Mouse (Mus musculus): Measurements from ENCODE around the gene Fam166b.

The Fam166b gene

GRCm38 (mm10) chr4:43401486-43401885 lies 27.4 kb downstream of the Fam166b start:
- no peak for DNase-seq

GRCm38 (mm10) chr4:43400976-43401375 lies 28.0 kb downstream of the Fam166b start:
- no peak for DNase-seq

DNA sequence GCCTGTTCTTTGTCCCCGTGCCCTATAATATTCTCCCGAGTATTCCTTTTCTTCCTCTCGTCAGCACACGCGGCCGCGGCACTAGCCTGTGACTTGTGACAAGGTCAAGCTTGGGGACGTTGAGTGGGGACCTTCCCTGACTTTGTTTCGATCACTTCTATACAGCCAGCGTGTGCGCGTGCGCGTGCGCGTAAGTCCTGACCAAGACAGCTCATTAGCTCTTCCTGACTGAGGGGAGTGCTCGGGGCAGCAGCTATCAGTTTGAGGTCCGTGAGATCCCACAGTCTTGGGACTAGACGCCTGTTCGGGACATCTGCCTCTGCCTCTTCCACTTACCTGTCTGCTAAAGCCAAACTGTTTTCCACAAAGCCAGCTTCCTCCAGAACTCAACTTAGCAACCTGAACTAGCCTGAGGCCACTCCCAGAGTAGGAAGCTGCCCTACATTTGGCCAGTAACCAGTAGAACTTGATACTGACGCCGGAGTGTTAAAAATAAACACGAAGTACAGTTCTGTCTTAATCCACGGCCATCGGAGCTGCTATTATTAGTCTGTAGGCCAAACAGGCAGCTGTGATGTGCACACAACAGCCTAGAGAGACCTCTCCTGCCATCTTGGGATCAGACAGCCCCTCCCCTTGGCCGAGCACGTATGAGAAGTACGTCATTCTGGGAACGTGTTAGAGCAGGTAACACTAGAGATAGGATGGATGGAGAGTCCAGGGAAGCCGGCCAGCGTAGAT lies 29.4 kb downstream of the Fam166b start:
- DNase-seq, result peak; percentile 50

GRCm38 (mm10) chr4:43398829-43399331 lies 30.1 kb downstream of the Fam166b start:
- DNase-seq, result peak; percentile 66

DNA sequence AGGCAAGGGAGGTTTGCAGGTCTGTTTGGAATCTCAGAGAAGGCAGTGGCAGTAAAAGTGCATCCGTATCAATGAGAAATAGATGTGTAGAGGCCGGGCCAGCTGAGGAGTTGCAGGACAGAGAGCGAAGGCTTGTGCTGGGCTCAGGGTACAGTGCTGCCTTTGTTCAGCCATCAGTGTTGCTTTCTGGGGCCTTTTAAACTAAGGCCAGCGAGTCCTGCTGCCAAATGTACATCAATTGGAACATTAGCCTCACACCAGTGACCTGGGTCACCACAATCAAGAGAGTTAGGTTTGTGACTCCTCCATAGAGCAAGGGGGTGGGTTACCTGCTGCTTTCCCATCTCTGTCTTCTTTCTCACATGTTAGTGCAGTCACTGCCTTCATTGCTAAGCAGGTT lies 30.9 kb downstream of the Fam166b start:
- DNase-seq, result no peak

- no peak for DNase-seq
These were observed 32.6 kb downstream of the Fam166b start for GRCm38 (mm10) chr4:43396381-43396780.

- DNase-seq, result no peak
These were observed 33.1 kb downstream of the Fam166b start for GRCm38 (mm10) chr4:43395836-43396235.

- DNase-seq, result no peak
These were observed 33.8 kb downstream of the Fam166b start for GRCm38 (mm10) chr4:43395147-43395546.

GRCm38 (mm10) chr4:43394345-43394891 lies 34.5 kb downstream of the Fam166b start:
- peak; percentile 85 for DNase-seq

DNA sequence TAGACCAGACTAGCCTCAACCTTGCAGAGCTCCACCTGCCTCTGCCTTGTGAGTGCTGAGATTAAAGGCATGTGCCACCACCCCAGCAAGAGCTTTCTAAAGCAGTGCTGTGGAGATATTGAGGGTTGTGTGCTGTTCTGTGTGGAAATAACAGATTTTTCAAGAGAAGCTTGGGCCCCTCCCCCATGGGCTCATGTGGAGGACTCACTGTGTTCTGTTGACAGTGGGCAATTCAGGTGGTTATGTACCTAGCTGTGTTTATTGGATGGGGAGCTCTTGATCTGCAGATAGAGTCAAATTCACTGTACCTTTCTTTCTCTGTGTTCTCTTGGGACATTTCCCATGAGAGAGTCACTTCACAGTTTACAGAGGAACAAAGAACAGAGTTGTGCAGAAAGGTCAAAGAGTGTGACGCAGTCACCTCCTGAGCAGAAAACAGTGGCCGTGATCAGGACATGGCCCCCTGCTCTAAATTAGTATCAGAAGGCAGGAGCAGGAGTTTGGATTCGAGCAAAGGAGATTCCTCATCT lies 37.3 kb downstream of the Fam166b start:
- no peak for DNase-seq

DNA sequence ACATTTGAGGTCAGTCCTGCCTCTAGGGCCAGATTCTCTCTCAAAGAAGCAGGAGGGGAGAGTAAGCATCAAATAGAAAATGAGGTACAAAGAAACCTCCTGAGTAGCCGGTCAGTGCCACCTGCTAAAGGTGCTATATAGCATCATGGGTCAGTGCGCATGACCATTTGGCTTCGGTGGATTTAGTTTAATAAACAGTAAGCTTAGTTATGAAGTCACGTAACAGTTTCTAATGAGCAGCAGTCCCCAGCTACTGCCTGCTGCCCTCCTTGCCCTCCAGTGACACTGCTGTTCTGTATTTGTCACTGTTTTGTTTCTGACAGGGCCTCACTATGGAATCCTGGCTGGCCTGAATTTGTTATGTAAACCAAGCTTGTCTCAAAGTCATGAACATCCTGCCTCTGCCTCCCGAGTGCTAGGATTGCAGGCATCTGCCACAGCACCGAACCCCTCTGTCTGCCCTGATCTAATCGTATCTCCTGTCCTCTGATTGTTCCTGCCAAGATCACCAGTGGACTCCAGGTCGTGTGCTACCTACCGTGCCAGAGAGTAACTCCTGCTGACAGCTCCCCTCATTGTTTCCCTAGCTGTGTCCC lies 39.0 kb downstream of the Fam166b start:
- peak; percentile 21 for DNase-seq

DNA sequence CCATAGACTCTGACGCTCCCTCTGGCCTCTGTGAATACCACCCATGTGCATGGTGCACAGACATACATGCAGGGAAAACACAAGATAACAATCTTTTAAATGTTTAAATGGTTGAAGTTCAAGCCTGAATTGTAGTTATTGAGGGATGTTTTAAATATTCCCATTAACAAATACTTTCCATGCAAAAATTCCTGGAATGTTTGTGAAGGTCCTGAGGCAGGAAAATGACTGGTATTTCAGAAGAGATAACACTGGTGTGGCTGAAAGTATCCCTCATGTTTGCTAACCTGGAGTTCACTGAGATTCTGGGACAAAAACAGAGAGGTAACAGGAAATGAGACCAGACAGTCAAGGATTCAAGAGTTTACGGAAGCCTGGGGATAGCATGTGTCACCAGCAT lies 39.5 kb downstream of the Fam166b start:
- DNase-seq, result no peak

DNA sequence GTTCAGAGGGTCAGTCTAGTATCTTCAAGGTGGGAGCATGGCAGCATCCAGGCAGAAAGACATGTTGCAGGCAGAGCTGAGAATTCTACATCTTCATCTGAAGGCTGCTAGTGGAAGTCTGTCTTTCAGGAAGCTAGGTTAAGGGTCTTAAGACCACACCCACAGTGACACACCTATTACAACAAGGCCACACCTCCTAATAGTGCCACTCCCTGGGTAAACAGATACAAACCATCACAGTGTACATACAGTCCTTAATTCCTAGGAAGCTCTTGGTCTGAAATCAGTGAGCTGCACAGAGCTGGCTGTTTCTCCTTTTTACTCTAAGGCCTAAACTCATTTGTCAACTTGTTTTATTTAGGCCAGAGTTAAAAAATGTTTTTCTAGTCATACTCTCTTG lies 42.0 kb downstream of the Fam166b start:
- DNase-seq, result no peak

GRCm38 (mm10) chr4:43384541-43384940 lies 44.4 kb downstream of the Fam166b start:
- no peak for DNase-seq

GRCm38 (mm10) chr4:43384083-43384460 lies 44.9 kb downstream of the Fam166b start:
- DNase-seq, result no peak

DNA sequence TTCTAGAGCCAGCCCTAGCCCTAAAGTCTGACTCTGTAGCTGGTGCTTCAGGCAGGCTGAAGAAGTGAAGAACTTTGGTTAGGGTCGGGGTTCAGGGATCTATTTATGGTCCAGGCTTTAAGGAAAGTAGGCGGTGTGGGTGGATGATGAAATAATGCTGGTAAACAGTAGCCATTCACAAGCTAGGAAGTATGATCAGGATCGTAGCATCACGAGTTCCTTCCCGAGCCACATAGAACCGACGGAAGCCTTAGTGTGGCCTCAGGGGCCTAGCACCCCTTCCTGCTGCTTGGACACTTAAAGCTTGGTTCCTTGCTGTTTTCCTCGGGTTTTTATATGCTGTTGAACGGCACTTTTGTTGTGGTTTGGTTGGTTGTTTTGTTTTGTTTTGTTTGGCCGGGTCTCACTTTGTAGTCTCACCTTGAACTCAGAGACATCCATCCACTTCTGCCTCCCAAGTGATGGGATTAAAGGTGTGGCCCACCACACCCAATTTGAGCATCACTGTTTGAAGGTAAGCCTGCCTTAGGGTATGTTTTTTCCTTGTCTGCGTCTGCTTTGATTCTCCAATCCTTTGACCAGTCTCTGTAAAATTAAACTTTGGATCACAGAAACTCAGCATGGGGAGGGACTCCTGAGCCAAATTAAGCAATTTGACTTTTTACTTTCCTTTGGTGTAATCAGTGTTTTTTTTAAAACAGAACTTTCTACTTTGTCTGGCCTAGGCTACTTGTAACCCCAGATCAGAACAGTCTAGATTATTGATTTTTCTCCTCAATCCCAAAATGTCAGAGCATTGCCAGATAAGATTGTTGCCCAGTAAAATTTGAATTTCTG lies 45.5 kb downstream of the Fam166b start:
- peak; percentile 44 for DNase-seq

GRCm38 (mm10) chr4:43382155-43383020 lies 46.5 kb downstream of the Fam166b start:
- peak; percentile 44 for DNase-seq

DNA sequence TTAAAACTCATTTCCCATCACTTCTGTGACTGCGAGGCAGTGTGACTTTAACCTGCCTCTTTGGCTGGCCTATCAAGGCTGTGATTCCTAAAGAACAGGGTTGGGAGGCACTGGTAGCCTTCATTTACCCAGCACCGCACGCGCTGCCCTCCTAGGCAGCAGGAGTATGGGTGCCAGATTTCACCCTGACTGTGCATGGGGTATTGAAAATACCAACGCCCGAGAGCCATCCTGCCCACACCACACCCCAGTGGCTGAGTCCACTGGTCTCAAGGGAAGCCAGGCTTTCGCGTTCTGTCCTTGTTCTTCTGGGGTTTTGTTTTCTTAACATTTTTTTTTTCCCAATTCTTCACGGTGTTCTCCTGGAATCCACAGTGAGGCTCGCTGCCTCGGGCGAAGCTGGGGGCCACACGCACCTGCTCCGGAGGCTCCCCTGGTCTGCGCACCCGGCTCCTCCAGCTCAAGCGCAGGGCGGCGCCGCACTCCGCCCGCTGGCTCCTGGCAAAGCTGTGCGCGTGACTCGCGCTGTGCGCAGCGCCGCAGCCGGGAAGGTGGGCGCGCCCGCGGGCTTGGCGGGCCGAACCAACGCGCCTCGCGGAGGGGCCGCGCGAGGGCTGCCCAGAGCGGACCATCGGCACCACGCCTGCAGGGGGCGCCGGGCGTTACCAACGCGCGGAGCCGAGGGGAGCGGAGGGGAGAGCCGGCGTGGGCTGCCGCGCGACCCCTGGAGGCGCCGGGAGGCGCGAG lies 47.4 kb downstream of the Fam166b start, which contains the start of gene Rusc2:
Gene Rusc2 (plus strand): TSS at position 572 of the 747 bp plus-strand sequence.
- peak; percentile 93 for DNase-seq

DNA sequence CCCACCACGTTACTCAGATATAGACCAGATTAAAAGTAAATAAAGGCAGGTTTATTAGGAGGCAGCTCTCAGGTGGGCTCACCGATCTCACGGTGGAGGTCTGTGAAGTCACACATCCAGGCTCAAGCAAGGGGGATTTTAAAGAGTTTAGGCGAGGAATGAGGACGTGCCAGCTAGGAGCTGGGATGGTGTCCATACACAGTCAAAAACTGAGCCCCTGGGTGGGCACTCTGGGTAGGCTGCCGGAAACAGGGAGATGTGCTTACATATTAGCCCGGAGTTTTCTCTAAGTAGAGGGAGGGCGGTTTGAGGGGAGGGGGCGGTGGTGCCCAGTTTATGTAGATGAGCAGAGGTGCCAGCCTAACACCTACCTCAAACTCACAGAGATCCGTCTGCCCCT lies 48.0 kb downstream of the Fam166b start:
- no peak for DNase-seq

DNA sequence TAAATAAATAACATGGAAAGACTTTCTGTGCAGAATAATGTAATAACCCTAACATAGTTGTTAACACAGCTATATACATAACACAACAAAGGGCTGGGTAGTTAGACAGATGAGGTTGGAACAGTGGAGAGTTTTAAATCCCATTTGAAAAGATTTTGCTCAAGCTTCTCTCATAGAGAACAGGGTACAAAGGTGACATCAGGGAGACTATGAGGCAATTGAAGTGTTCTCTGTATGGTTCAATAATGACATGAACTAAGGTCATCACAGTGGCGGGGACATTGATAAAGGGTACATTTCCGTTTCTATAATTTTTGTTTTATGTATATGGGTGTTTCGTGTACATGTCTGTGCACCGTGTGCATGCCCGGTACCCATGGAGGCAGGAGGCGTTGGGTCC lies 49.3 kb downstream of the Fam166b start:
- no peak for DNase-seq

All from kidney, adult 18-20 months (tissue).